Mouse (Mus musculus) urinary bladder, adult 2 months (tissue): ENCODE measurements at regions not wholly inside any gene's neighbourhood (a gene's known extent, or its start where the extent isn't known, plus 50 kb on each side); places are given as distances from the start of the nearest gene placed in this dataset.

Source experiments
- DNase-seq: peaks from one replicate; pipeline ENCODE4 v3.0.0; 2022; ENCODE audit warnings: low spot score

GRCm38 (mm10) chr6:51283916-51284706 is 148.4 kb upstream of the Nfe2l3 start:
- no peak for DNase-seq

DNA sequence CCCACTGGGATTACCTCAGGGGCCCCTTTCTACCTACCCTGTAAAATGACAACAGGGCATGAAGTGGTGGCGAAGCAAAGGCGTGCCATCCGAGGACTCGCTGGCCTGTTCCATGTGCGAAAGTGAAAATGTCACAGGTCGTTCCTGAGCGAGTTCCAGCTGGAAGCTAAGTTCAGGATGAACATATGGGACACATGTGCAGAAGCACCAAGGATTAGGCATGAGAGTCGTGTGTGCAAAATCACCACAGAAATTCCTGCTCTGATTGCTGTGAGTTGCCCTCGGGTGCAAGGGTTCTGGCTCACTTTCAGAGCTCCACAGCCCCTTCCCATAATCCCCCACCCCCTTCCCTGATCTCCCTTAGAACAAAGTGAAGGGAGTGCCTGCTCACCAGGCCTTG is 147.6 kb upstream of the Nfe2l3 start:
- no peak for DNase-seq

GRCm38 (mm10) chr6:51286836-51287235 is 145.6 kb upstream of the Nfe2l3 start:
- DNase-seq = no peak

GRCm38 (mm10) chr6:51287383-51287782 is 145.1 kb upstream of the Nfe2l3 start:
- no peak for DNase-seq

DNA sequence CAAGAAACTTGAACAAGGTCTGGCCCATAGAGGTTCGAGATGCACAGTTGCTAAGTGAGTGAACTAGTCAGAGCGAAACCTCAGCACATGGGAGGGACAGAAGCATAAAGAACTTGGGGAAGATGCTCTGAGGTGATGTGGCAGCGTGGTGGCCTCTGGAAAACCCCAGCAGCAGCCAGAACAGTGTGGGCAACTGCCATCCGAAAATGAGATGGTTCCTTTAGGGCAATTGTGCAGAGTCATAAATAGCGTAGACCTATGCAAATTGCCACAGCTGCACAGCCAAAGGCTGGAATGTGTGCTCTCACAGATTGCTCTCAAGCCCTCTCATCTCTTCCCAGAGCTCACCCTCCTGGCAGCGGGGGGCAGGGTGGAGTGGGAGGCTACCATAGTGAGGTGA is 144.7 kb upstream of the Nfe2l3 start:
- DNase-seq = no peak

DNA sequence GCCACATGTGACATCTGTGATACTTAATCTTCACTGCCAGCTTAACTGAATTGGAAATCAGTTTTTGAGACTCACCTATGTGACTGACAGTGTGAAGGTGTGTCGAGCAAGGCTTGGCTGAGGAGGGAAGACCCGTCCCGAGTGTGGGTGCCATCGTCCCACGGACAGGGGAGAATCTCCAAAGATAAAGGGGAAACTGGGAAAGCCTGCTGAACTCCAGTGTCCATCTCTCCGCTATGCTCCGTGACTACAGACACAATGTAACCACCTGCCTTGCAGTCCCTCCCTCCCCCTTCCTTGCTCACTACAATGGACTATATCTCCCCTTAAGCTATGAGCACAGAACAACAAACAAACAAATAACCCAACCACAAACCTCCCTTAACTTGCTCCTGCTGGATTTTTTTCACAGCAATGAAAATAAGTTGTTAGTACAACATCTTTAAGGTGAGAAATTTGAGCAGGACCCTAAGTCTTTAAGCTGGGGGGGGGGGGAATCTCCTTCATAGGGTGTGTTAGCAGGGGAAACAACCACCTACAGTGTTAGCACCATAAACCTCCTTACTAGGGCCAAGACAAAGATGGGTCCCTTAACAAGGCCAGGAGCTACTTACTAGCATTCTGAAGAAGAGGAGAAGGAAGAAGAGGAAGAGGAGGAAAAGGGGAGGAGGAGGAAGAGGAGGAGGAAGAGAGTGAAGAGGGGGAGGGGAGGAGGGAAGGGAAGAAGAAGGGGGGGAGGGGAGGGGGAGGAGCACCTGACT is 144.0 kb upstream of the Nfe2l3 start:
- DNase-seq = no peak

DNA sequence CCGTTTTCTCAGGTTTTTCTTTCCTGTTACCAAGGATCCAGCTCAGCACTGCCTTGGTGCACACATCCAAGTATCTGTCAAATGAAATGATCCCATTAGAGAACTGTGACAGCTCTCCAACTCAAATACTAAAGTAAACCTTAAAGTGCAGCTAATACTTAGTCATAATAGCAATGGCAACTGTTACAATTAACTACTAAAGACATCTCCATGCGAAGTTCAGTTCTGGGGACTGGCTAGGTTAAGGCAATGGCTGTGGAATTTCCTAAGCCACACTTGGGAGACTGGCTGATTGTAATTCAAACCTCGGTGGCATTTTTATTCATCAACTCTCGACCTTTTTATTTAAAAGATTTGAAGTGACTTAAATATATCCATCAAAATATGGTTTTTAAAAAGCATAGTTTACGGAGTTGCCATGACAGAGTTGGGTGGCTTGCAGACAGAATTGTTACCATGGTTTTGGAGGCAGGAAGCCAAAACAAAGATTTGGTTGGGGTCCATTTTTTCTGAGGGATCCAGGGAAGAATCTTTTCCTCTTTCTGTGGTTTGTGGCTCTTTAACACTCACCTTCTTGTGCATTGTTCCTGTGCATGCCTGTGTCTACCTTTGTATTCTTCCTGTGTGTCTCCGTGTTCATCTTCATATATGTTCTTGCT is 143.3 kb upstream of the Nfe2l3 start:
- DNase-seq = no peak

DNA sequence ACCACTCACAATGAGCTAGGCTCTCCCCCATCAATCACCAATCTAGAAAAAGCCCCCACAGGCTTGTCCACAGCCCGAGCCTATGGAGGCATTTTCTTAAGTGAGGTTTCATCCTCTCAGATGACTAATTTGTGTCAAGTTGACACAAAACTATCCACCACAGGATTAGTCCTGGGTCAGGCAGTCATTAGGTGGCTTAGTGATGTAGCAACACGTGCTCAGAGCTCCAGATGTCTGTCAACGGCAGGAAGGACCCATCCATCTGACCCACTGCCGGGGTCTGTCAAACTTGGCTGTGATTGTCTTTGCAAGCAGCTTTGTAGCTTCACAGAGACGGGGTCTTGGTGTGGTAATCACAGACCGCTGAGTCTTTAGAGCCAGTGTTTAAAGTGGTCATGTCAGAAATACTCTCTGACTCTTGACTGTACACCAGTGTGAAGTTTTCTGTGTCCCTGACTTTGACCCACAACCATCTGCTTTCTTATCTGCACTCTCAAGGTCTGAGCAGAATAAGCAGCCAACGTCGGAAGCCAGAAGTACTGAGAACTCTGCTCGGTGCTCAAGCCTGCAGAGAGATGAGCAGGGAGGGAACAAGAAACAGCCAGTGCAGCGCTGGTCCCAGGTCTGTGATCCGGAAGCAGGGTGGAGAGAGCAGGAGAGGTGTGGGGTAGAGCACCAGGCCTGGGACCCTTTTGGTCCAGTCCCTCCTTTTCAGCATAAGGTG is 131.6 kb upstream of the Nfe2l3 start:
- no peak for DNase-seq

DNA sequence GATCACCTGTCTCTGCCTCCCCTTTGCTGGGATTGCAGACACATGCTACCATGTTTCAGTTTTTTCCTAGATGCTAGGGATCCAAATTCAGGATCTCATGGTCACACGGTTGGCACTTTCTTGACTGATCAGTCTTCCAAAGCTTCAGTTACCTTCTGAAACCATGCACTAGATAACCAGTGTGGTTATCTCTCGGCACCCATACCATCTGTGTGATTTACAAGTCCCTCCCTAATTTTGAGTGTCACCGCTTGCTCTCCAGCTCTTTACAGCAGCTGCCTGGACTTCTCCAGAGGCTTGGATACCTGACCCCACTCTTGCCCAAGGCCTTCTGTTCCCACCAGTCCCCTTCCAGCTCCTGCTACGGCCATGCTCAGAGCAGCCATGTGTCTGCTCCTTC is 130.6 kb upstream of the Nfe2l3 start:
- DNase-seq = no peak

GRCm38 (mm10) chr6:51302240-51302639 is 130.2 kb upstream of the Nfe2l3 start:
- no peak for DNase-seq

GRCm38 (mm10) chr6:51318341-51318740 is 114.1 kb upstream of the Nfe2l3 start:
- no peak for DNase-seq

DNA sequence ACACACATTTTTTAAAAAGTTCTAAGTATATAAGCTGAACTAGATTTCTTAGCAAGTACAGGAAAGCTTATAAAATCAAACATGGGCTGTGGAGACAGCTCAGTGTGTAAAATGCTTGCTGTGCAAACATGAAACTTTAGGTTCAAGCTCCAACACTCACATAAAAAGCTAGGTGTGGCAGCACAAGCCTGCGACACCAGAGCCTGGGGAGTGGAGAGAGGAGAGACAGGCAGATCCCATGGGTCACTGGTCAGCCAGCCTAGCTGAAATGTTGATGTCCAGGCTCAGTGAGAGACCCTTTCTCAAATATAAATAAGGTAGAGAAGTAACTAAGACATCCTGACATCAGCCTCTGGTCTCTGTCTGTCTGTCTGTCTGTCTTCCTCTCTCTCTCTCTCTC is 112.5 kb upstream of the Nfe2l3 start:
- no peak for DNase-seq

DNA sequence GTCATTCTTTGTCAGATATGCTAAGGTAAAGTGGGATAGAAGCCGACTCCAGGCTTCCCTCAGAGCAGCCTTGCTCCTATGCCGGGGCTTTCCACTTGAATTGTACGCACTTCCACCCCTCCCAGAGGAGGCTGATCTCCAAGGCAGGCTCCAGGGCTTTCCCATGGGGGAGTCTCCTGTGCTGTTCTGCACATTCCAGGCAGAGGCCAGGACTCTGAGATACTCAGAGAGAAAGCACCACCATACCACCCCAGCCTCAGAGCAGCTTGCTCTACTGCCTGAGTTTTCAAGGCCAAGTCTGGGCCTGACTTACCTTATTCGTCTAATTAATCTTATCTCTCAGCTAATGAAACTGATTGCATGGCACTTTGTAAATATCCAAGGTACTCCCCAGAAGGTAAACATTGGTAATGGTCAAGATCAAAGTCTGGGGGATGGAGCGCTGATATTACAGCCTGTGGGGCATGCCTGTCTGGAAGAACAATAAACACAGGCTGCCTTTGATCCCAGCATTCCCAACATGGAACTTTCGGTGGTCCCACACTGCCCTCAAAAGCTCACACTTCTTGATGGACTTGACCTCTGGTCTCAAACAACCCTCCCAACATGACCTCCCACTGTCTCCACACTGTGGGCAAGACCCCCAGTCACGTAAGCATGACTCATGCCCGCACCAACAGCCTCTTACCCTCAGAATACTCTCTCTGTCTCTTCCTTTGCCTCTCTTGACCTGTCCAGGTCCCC is 111.6 kb upstream of the Nfe2l3 start:
- DNase-seq = no peak

DNA sequence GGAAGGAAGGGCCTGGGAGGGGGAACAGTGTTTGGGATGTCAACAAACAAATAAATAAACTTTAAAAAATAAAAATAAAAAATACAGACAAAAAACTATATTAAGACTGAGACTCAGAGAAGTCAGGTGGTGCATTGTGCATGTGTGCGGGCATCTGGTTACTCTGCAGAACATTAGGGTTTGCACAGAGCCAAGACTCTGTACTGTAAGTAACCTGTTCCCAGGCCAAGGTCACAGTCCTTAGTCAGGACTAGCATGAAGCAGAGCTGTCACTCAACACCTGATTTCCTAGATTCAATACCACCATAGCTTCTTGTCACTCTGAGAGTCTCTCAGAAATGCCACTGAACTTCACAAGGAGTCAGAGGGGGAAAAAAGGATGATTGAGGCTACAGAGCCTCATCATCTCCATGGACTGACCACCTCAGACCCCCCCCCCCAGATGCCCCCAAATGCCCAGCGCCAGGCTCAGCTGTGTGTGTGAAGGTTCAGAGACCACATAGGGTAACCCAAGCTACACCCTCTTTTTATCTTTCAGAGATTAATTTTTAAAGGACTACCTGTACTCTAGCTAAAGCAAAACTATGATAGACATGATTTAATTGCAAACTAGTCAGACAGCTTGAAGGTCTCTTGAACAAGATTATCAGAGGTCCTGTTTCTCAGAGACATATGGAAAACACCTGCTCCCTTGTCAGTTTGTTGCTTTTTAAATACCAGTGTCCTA is 106.2 kb upstream of the Nfe2l3 start:
- DNase-seq = no peak

DNA sequence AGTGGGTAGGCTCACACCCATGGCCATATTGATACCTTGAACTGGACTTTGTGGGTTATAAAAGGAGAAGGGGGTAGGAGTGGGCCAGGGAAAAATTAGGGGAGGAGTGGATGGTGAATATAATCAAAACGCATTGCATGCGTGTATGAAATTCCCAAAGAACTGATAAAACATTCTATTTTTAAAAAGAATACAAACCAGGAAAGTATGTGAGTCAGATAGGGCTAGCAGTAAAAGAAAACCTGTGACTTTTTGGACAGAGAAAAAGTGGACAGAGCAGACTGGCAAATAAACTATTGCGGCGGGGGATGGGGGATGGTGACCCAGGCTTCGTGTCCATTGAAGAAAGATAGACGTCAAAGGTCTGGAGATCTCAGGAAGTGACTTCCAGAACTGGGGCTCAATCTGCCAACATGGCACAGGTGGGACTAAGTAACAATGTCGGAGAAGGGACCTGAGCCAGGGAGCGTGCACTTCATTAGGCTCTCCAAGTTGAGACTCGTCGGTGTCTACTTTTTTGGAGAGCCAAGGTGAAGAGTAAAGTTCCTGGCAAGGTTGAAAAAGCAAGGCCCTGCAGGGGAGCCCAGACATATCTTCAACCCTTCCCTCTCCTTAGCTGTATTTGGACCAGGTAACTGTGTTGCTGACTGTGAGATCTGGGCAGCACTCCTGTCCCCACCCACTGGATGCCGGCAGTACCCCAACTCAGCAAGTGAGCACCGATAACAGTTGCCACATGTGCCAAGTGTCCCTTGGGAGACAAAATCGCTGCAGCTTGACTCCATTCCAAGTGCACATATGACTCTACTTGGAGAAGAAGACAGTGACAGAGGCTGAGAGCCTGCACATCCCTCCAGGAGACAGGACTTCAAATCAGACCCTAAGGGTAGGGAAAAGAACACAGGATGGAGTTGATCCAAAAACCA is 103.1 kb upstream of the Nfe2l3 start:
- no peak for DNase-seq

GRCm38 (mm10) chr6:51330069-51330706 is 102.3 kb upstream of the Nfe2l3 start:
- no peak for DNase-seq

DNA sequence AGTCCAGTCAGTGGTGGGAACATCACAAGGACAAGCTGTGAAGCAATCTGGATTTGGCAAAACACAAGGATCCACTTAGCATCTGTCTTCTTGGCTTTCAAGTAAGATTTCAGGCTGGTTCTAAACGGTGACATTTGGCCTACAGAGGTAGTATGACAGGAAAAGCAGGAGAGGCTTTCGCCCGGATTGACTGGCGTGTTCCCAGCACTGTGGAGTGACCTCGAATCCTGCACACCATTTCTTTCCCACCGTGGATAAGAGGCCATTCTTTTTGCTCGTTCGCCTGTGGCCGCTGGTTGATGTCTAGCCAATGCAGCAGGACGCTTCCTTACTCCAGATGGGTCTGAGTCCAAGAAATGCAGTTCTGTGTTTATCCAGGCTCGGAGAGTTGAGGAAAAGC is 99.6 kb upstream of the Nfe2l3 start:
- no peak for DNase-seq

- no peak for DNase-seq
Measured at GRCm38 (mm10) chr6:51333722-51334360, 98.6 kb upstream of the Nfe2l3 start.

GRCm38 (mm10) chr6:51335314-51335713 is 97.2 kb upstream of the Nfe2l3 start:
- no peak for DNase-seq
